Mouse (Mus musculus) kidney, embryonic 14.5 days (tissue): ENCODE results near the gene Mtx1. TPM values are rescaled to one million over a fixed set of nuclear protein-coding genes. Genes with fewer than 3 reads are reported as not detected.
"Not testable (repeated sequence)": the region's sequence is repeated elsewhere in the genome, so short reads cannot be mapped to it uniquely, and the experiment has no call there.

Experiments
- ATAC-seq: fragments of 200-750 bp; cut with Nextera tagmentation; 2 replicates; pipeline ENCODE4 v1.8.0; 2017; ENCODE audit warnings: moderate number of reproducible peaks, mild to moderate bottlenecking, moderate TSS enrichment, moderate library complexity; ENCODE audit not compliant: low FRiP score, low TSS enrichment
- H3K27ac ChIP-seq: fragments of 300-500 bp; sonication (generic); 2 replicates; pipeline ENCODE4 v1.5.1; 2014; ENCODE audit warnings: low read depth, mild to moderate bottlenecking, low read length, moderate library complexity, mixed read lengths
- H3K27me3 ChIP-seq: fragments of 300-500 bp; sonication (generic); 2 replicates; pipeline ENCODE4 v1.6.1; 2014; ENCODE audit warnings: mild to moderate bottlenecking, low read length; ENCODE audit not compliant: control insufficient read depth, insufficient read depth
- H3K36me3 ChIP-seq: fragments of 300-500 bp; sonication (generic); 2 replicates; pipeline ENCODE4 v1.6.1; 2014; ENCODE audit warnings: low read length, mixed read lengths; ENCODE audit not compliant: control insufficient read depth, insufficient read depth
- H3K4me1 ChIP-seq: fragments of 300-500 bp; sonication (generic); 2 replicates; pipeline ENCODE4 v1.6.1; 2014; ENCODE audit warnings: low read length, mixed read lengths; ENCODE audit not compliant: control insufficient read depth, insufficient read depth
- H3K4me2 ChIP-seq: fragments of 300-500 bp; sonication (generic); replicated peaks from 2 replicates; pipeline ENCODE4 v1.6.1; 2014; ENCODE audit warnings: low read depth, mild to moderate bottlenecking, low read length
- H3K4me3 ChIP-seq: fragments of 300-500 bp; sonication (generic); 2 replicates; pipeline ENCODE4 v1.5.1; 2014; ENCODE audit warnings: mild to moderate bottlenecking, low read length
- H3K9ac ChIP-seq: fragments of 300-500 bp; sonication (generic); 2 replicates; pipeline ENCODE4 v1.6.1; 2014; ENCODE audit warnings: low read depth, mild to moderate bottlenecking, low read length, moderate library complexity
- H3K9me3 ChIP-seq: fragments of 300-500 bp; sonication (generic); 2 replicates; pipeline ENCODE4 v1.6.1; 2016; ENCODE audit warnings: low read length; ENCODE audit not compliant: control insufficient read depth
- WGBS: fragments of 180-500 bp; shearing (Covaris S2); extraction: QIAGEN DNeasy Blood & Tissue Kit; methylation state at CpG from one replicate; pipeline ENCODE4 v1.1.7; 2014; 5-methylcytosine and 5-hydroxymethylcytosine counted together
- microRNA counts: library from miRNA; unstranded; fragments of <30 nt; microRNA quantifications from one replicate; lab custom pipeline; 2017
- microRNA-seq: library from miRNA; unstranded; fragments of <30 nt; microRNA quantifications from one replicate; pipeline ENCODE4, GENCODE M21; 2016
- polyA plus RNA-seq: library from polyadenylated mRNA; unstranded; fragments of >200 nt; fragmentation: Nextera tagmentation; extraction: Ambion mirVana; gene quantifications from 2 replicates; pipeline ENCODE4 v1.2.1, GENCODE M21; 2014

Gene Mtx1
- polyA plus RNA-seq, 1 experiment from 2014 or later = 217 TPM

DNA sequence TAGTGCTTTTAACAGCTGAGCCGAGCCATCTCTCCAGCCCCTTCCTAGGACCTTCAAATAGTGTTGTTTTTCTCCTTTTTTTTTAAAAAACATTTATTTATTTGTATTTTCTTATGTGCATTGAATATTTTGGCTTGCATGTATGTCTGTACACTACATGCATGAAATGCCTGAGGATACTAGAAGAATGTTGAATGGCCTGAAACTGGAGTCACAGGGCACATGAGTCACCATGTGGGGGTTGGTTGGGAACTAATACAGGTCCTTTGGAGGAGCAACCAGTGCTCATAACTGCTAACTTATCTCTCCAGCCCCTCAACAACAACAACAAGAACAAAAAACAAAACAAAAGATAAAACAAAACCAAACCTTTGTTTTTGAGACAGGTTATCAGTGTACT, 63.8 kb downstream of the Mtx1 start:
- Histone ChIP-seq H3K27ac (no peak overlapping the region), H3K27me3 (peaks cover 7% of the 10 kb centered on the region; the same call in 1 of the 2 replicates), H3K4me2 (no peak overlapping the region), H3K36me3 (peaks cover 15% of the 10 kb centered on the region), H3K4me1 (peaks cover 28% of the 10 kb centered on the region), H3K9ac (no peak overlapping the region), H3K9me3 (no peaks in the 10 kb centered on the region), H3K4me3 (no peak overlapping the region)
- ATAC-seq = no peak
- WGBS = 81% methylated on average over 1 of the region's 1 CpGs

DNA sequence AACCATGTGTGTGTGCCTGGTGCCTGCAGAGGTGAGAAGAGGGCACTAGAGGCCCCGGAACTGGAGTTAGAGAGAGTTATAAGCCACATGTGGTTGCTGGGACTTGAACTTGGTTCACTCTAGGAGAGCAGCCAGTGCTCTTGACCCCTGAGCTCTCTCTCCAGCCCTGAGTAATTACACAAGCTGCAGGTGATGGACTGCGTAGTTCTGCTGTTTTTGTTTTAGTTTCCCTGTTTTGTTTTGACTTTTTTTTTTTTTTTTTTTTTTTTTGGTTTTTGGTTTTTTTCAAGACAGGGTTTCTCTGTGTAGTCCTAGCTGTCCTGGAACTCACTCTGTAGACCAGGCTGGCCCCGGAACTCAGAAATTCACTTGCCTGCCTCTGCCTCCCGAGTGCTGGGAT, 65.1 kb downstream of the Mtx1 start:
- Histone ChIP-seq H3K4me2 (no peak overlapping the region), H3K27me3 (peaks cover 7% of the 10 kb centered on the region; the same call in 1 of the 2 replicates), H3K9ac (no peak overlapping the region), H3K4me1 (peaks cover 25% of the 10 kb centered on the region), H3K27ac (no peak overlapping the region), H3K36me3 (peaks cover 2% of the 10 kb centered on the region), H3K4me3 (no peak overlapping the region), H3K9me3 (no peaks in the 10 kb centered on the region)
- no peak for ATAC-seq
- 82% methylated on average over 4 of the region's 4 CpGs for WGBS

DNA sequence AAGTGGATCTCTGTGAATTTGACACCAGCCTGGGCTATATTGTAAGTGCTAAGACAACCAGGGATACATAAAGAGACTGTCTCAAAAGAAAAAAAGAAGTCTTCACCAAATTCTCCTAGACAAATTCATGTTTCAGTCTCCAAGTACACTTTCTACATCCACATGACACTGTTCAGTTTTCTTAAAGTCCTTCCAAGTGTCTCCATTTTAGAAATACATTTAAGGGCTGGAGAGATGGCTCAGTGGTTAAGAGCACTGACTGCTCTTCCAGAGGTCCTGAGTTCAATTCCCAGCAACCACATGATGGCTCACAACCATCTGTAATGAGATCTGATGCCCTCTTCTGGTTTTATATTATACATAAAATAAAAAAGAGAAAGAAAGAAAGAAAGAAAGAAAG, 65.7 kb downstream of the Mtx1 start:
- not testable (repeated sequence) for H3K4me3 ChIP-seq, H3K27ac ChIP-seq, H3K4me2 ChIP-seq, H3K27me3 ChIP-seq, H3K36me3 ChIP-seq, ATAC-seq, H3K9ac ChIP-seq, H3K9me3 ChIP-seq
- peaks cover 21% of the 10 kb centered on the region for H3K4me1 ChIP-seq

DNA sequence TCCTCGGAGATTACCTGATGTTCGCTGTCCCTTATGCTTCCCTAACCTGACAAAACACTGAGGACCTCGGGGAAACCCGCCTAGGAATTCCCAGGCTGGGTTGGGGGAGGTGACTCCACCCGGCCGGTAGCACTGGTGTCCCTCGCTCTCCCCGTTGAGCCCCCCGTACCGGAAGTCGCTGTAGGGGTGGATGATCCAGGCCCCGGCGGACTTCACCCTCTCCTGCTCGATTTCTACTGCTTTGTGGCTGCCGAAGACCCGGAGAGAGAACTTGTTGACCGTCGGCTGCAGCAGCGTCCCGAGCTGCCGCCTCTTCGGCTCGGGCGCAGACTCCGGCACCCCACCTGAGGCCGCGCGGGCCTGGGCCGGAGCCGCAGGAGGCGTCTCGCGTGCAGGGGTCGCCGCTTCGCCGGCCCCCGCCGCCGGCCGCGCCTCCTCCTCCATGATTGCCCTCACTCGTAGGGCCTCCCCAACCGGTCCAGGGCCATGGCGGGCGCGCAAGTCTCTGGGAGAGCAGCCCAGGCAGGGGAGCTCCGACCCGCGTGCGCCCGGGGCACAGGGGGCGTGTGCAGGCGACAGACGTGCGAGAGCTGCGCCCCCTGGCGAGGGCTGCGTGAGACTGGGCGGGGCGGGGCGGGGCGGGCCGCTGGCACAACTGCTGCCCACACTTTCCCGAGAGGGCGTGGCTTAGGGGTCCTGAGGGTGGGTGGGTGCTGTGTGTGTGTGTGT, 67.1 kb downstream of the Mtx1 start, which contains the start of gene Hcn3:
Hcn3 (minus strand) TSS at position 581 of the 729 bp plus-strand sequence.
- ATAC-seq = peak; percentile 72
- H3K9ac ChIP-seq = peak within 1 kb of the TSS; percentile 50; the same call in 1 of the 2 replicates
- H3K4me2 ChIP-seq = peak within 1 kb of the TSS; percentile 98
- peak within 1 kb of the TSS; percentile 56 for H3K4me3 ChIP-seq
- no peak within 1 kb of the TSS for H3K27ac ChIP-seq
- no peaks in the 10 kb centered on the region for H3K9me3 ChIP-seq
- WGBS = 1% methylated on average over 62 of the region's 66 CpGs
- H3K4me1 ChIP-seq = peaks cover 12% of the 10 kb centered on the region; the same call in 1 of the 2 replicates
- H3K36me3 ChIP-seq = no peaks in the 10 kb centered on the region
- peaks cover 7% of the 10 kb centered on the region; the same call in 1 of the 2 replicates for H3K27me3 ChIP-seq

DNA sequence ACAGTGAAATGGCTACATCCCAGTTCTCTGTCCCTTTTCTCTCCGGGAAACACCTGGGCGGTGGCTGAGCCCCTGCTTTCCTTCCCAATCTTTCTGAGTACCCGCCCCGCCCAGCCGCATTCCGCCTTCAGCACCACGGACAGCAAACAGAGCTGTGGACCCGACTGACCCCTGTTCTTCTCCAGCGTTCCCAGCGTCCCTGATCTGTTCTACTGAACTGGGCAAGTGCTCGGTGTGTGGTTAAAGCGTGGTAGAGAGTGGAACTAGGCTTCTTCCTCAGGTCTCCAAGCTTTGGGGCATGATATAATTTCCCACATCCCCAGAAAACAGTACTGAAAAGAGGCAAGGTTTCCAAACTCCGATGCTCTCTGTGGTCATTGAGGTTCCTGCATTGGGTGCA, 67.7 kb downstream of the Mtx1 start:
- peaks cover 7% of the 10 kb centered on the region; the same call in 1 of the 2 replicates for H3K27me3 ChIP-seq
- no peaks in the 10 kb centered on the region for H3K9me3 ChIP-seq
- peaks cover 12% of the 10 kb centered on the region; the same call in 1 of the 2 replicates for H3K4me1 ChIP-seq
- H3K9ac ChIP-seq = no peak overlapping the region
- no peaks in the 10 kb centered on the region for H3K36me3 ChIP-seq
- 0 out of 2 replicates have a peak, but pooled peaks have one; percentile 24 for ATAC-seq
- under 1% methylated on average over 13 of the region's 13 CpGs for WGBS
- H3K27ac ChIP-seq = no peak overlapping the region
- peak overlapping the region; percentile 56 for H3K4me3 ChIP-seq
- peak overlapping the region; percentile 98 for H3K4me2 ChIP-seq

MicroRNAs encoded within 50 kb of the gene (microRNA counts, 519-probe panel; counts per million panel counts)
- not detected for microRNA mmu-miR-92b (lab: Ali Mortazavi, UCI)

Small RNAs within 50 kb of the gene (microRNA-seq; reads per million reads assigned to microRNA genes)
- gene Mir92b = 199 reads per million, percentile 63 among the genes with 10 or more reads in this experiment

Other genes starting within 250 kb of the Mtx1 start
- 12.5 and 16.7 TPM in 2 replicates for gene Rusc1, start 133.8 kb downstream of the Mtx1 start, polyA plus RNA-seq
- not detected in 2 replicates for gene Gm43738, start 126.0 kb downstream of the Mtx1 start, polyA plus RNA-seq
- 186 and 191 TPM in 2 replicates for gene Fdps, start 125.1 kb downstream of the Mtx1 start, polyA plus RNA-seq
- gene Pklr, start 90.9 kb downstream of the Mtx1 start, polyA plus RNA-seq = 1.3 and 1.5 TPM in 2 replicates
- gene Hcn3, start 66.9 kb downstream of the Mtx1 start, polyA plus RNA-seq = 0.49 and 0.73 TPM in 2 replicates
- 33.8 and 35.1 TPM in 2 replicates for gene Clk2, start 62.3 kb downstream of the Mtx1 start, polyA plus RNA-seq
- gene Scamp3, start 49.6 kb downstream of the Mtx1 start, polyA plus RNA-seq = 84.6 and 107 TPM in 2 replicates
- gene Fam189b, start 43.9 kb downstream of the Mtx1 start, polyA plus RNA-seq = 34.5 and 49.3 TPM in 2 replicates
- 32.0 and 37.4 TPM in 2 replicates for gene Gba, start 24.2 kb downstream of the Mtx1 start, polyA plus RNA-seq
- gene Thbs3, start 11.9 kb downstream of the Mtx1 start, polyA plus RNA-seq = 12.5 and 13.2 TPM in 2 replicates
- gene Muc1, start 2.0 kb upstream of the Mtx1 start, polyA plus RNA-seq = 8.0 and 13.6 TPM in 2 replicates
- 321 and 407 TPM in 2 replicates for gene Krtcap2, start 18.9 kb upstream of the Mtx1 start, polyA plus RNA-seq
- gene Trim46, start 19.2 kb upstream of the Mtx1 start, polyA plus RNA-seq = 2.8 and 3.6 TPM in 2 replicates
- gene Dpm3, start 32.3 kb upstream of the Mtx1 start, polyA plus RNA-seq = 134 and 200 TPM in 2 replicates
- 55.1 and 64.1 TPM in 2 replicates for gene Slc50a1, start 43.5 kb upstream of the Mtx1 start, polyA plus RNA-seq
- 45.4 and 58.8 TPM in 2 replicates for gene Efna1, start 54.1 kb upstream of the Mtx1 start, polyA plus RNA-seq
- 9.7 and 10.1 TPM in 2 replicates for gene Efna3, start 95.9 kb upstream of the Mtx1 start, polyA plus RNA-seq
- 30.1 and 36.6 TPM in 2 replicates for gene Efna4, start 110.9 kb upstream of the Mtx1 start, polyA plus RNA-seq
- 35.9 and 47.1 TPM in 2 replicates for gene Adam15, start 122.9 kb upstream of the Mtx1 start, polyA plus RNA-seq
- gene Dcst2, start 134.9 kb upstream of the Mtx1 start, polyA plus RNA-seq = 0.18 and 0.30 TPM in 2 replicates
- gene Dcst1, start 138.2 kb upstream of the Mtx1 start, polyA plus RNA-seq = 0.63 and 1.5 TPM in 2 replicates
- gene Zbtb7b, start 167.7 kb upstream of the Mtx1 start, polyA plus RNA-seq = 1.8 and 2.2 TPM in 2 replicates
- gene Lenep, start 175.7 kb upstream of the Mtx1 start, polyA plus RNA-seq = not detected in 2 replicates
- gene Flad1, start 184.8 kb upstream of the Mtx1 start, polyA plus RNA-seq = 19.6 and 24.9 TPM in 2 replicates
- gene Cks1b, start 191.3 kb upstream of the Mtx1 start, polyA plus RNA-seq = 632 and 773 TPM in 2 replicates
- 42.8 and 64.0 TPM in 2 replicates for gene Shc1, start 191.4 kb upstream of the Mtx1 start, polyA plus RNA-seq
- 45.7 and 53.0 TPM in 2 replicates for gene Pygo2, start 203.1 kb upstream of the Mtx1 start, polyA plus RNA-seq
- 15.5 and 19.4 TPM in 2 replicates for gene Pbxip1, start 209.6 kb upstream of the Mtx1 start, polyA plus RNA-seq
- 53.8 and 60.4 TPM in 2 replicates for gene Pmvk, start 227.5 kb upstream of the Mtx1 start, polyA plus RNA-seq